Mouse (Mus musculus) cortical plate, adult 2 months (tissue): ENCODE measurements around the gene Gm5741.
A peak's percentile ranks its signal among the peaks of the same experiment; 100 is the strongest.

Experiments used
- CTCF ChIP-seq: fragments of 200-500 bp; IDR thresholded peaks from 2 replicates; pipeline ENCODE4 v1.5.1; 2011; ENCODE audit warnings: mild to moderate bottlenecking, control low read depth, low read length; ENCODE audit not compliant: insufficient read depth; ENCODE audit errors: extremely low read depth
- POLR2A ChIP-seq: fragments of 200-500 bp; IDR thresholded peaks from 2 replicates; pipeline ENCODE4 v1.6.1; 2011; ENCODE audit warnings: mild to moderate bottlenecking, low read length, control low read depth; ENCODE audit not compliant: insufficient read depth; ENCODE audit errors: extremely low read depth

GRCm38 (mm10) chr8:85036718-85037365, 30.9 kb downstream of the Gm5741 start, which contains the start of gene Tnpo2:
- TF ChIP-seq CTCF, result no peak
- peak; percentile 54; the same call in 1 of the 2 replicates for TF ChIP-seq POLR2A
